Mouse (Mus musculus) liver, embryonic 13.5 days (tissue): Measurements from ENCODE around the gene Ovch2. TPM values are rescaled to one million over a fixed set of nuclear protein-coding genes. Genes with fewer than 3 reads are reported as not detected.

Source experiments
- ATAC-seq: fragments of 200-750 bp; cut with Nextera tagmentation; 2 replicates; pipeline ENCODE4 v1.8.0; 2017; ENCODE audit warnings: low read depth, mild to moderate bottlenecking, moderate number of reproducible peaks, moderate library complexity
- DNase-seq: peaks from one replicate; pipeline ENCODE4 v3.0.0; 2022
- H3K27ac ChIP-seq: fragments of 300-500 bp; sonication (generic); 2 replicates; pipeline ENCODE4 v1.5.1; 2015; ENCODE audit warnings: moderate library complexity, mild to moderate bottlenecking, inconsistent platforms
- H3K27me3 ChIP-seq: fragments of 300-500 bp; sonication (generic); 2 replicates; pipeline ENCODE4 v1.6.1; 2015; ENCODE audit warnings: mild to moderate bottlenecking, inconsistent platforms
- H3K36me3 ChIP-seq: fragments of 300-500 bp; sonication (generic); 2 replicates; pipeline ENCODE4 v1.6.1; 2015; ENCODE audit warnings: mild to moderate bottlenecking, inconsistent platforms
- H3K4me1 ChIP-seq: fragments of 300-500 bp; sonication (generic); replicated peaks from 2 replicates; pipeline ENCODE4 v1.6.1; 2015; ENCODE audit warnings: inconsistent platforms
- H3K4me2 ChIP-seq: fragments of 300-500 bp; sonication (generic); 2 replicates; pipeline ENCODE4 v1.6.1; 2015; ENCODE audit warnings: inconsistent platforms, mild to moderate bottlenecking, moderate library complexity
- H3K4me3 ChIP-seq: fragments of 300-500 bp; sonication (generic); replicated peaks from 2 replicates; pipeline ENCODE4 v1.5.1; 2015; ENCODE audit warnings: mild to moderate bottlenecking, inconsistent platforms
- H3K9ac ChIP-seq: fragments of 300-500 bp; sonication (generic); 2 replicates; pipeline ENCODE4 v1.6.1; 2015; ENCODE audit warnings: mild to moderate bottlenecking, inconsistent platforms
- H3K9me3 ChIP-seq: fragments of 300-500 bp; sonication (generic); replicated peaks from 2 replicates; pipeline ENCODE4 v1.6.1; 2016; ENCODE audit warnings: inconsistent platforms
- WGBS: fragments of 180-500 bp; shearing (Covaris S2); methylation state at CpG from one replicate; pipeline ENCODE4 v1.1.7; 2015; ENCODE audit not compliant: insufficient replicate concordance; 5-methylcytosine and 5-hydroxymethylcytosine counted together
- polyA plus RNA-seq: library from polyadenylated mRNA; unstranded; fragments of >200 nt; fragmentation: Nextera tagmentation; extraction: Ambion mirVana; gene quantifications from 2 replicates; pipeline ENCODE4 v1.2.1, GENCODE M21; 2015

Gene Ovch2
- polyA plus RNA-seq, 1 experiment from 2014 or later, result not detected

GRCm38 (mm10) chr7:107744454-107744853 lies 56.6 kb downstream of the Ovch2 start:
- 0 out of 2 replicates have a peak, but pooled peaks cover 6% of the 10 kb centered on the region for H3K36me3 ChIP-seq
- DNase-seq (no peak), ATAC-seq (no peak)
- H3K4me2 ChIP-seq, result no peak overlapping the region
- no peak overlapping the region for H3K27ac ChIP-seq
- WGBS, result 82% methylated on average over 4 of the region's 4 CpGs
- H3K27me3 ChIP-seq, result no peaks in the 10 kb centered on the region
- no peaks in the 10 kb centered on the region for H3K4me1 ChIP-seq
- no peak overlapping the region for H3K4me3 ChIP-seq
- H3K9ac ChIP-seq, result no peak overlapping the region
- no peaks in the 10 kb centered on the region for H3K9me3 ChIP-seq

DNA sequence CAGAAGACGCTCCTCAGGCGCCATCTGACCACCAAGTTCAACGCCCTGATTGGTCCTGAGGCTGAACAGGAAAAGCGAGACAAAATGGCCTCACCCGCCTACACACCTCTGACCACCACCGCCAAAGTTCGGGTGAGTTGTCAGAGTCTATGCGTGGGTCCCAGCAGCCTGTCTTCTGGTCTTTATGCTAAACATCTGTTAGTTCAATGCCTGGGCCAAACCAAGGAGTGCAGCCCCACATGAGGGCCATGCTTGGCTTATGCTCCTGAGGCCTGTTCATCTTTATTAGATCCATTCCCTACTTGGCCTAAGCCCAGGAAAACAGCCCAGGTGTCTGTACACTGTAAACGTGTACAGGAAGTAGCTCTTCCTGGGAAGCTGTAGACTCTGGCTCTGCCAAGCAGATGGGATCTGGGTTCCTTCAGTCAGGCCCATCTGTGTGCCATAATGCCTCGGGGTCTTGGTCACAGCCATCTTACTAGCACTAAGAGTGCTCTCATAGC lies 58.0 kb downstream of the Ovch2 start:
- Histone ChIP-seq H3K27me3 (no peaks in the 10 kb centered on the region), H3K27ac (no peak overlapping the region), H3K4me2 (no peak overlapping the region), H3K4me3 (no peak overlapping the region), H3K36me3 (0 out of 2 replicates have a peak, but pooled peaks cover 6% of the 10 kb centered on the region), H3K4me1 (no peaks in the 10 kb centered on the region), H3K9ac (no peak overlapping the region), H3K9me3 (no peaks in the 10 kb centered on the region)
- ATAC-seq, result no peak
- DNase-seq, result no peak
- WGBS, result 72% methylated on average over 10 of the region's 10 CpGs

DNA sequence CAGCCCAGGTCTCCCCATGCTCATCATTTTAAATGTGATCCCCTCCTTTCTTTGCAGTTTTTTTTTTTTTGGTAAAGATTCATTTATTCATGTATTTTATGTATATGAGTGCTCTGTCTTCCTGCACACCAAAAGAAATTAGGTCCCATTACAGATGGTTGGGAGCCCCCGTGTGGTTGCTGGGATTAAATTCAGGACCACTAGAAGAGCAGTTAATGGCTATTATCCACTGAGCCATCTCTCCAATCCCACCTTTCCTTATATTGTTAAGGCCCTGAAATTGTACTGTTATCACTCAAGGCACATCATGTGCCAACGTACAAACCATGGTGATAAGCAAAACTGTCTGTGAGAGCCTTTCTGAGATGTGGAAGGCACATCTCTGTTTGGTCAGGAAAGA lies 62.3 kb downstream of the Ovch2 start:
- ATAC-seq (no peak), DNase-seq (no peak)
- Histone ChIP-seq H3K9me3 (no peaks in the 10 kb centered on the region), H3K27me3 (no peaks in the 10 kb centered on the region), H3K27ac (no peak overlapping the region), H3K36me3 (0 out of 2 replicates have a peak, but pooled peaks cover 6% of the 10 kb centered on the region), H3K9ac (no peak overlapping the region), H3K4me3 (no peak overlapping the region), H3K4me2 (no peak overlapping the region), H3K4me1 (no peaks in the 10 kb centered on the region)
- 27% methylated on average over 2 of the region's 2 CpGs for WGBS

- Histone ChIP-seq H3K27ac (no peak overlapping the region), H3K4me2 (no peak overlapping the region), H3K4me3 (no peak overlapping the region), H3K27me3 (no peaks in the 10 kb centered on the region), H3K36me3 (peaks cover 7% of the 10 kb centered on the region; the same call in 1 of the 2 replicates), H3K9me3 (no peaks in the 10 kb centered on the region), H3K4me1 (no peaks in the 10 kb centered on the region), H3K9ac (no peak overlapping the region)
- DNase-seq (no peak), ATAC-seq (no peak)
- 51% methylated on average over 2 of the region's 2 CpGs for WGBS
These were observed 67.8 kb downstream of the Ovch2 start for GRCm38 (mm10) chr7:107733162-107733561.

Other genes with a start within 250 kb of the Ovch2 start
- gene Olfml1, start 233.8 kb downstream of the Ovch2 start, polyA plus RNA-seq, result 1.7 and 2.0 TPM in 2 replicates
- gene Ppfibp2, start 206.0 kb downstream of the Ovch2 start, polyA plus RNA-seq, result 3.0 and 3.5 TPM in 2 replicates
- not detected in 2 replicates for gene 5330417H12Rik, start 176.0 kb downstream of the Ovch2 start, polyA plus RNA-seq
- gene Cyb5r2, start 43.2 kb downstream of the Ovch2 start, polyA plus RNA-seq, result 0.03 and 0.09 TPM in 2 replicates
- gene Olfr467, start 11.1 kb upstream of the Ovch2 start, polyA plus RNA-seq, result not detected in 2 replicates
- not detected in 2 replicates for gene Olfr469, start 24.3 kb upstream of the Ovch2 start, polyA plus RNA-seq
- gene Olfr470, start 46.3 kb upstream of the Ovch2 start, polyA plus RNA-seq, result not detected in 2 replicates
- gene Olfr472, start 96.7 kb upstream of the Ovch2 start, polyA plus RNA-seq, result not detected in 2 replicates
- gene Olfr473, start 129.2 kb upstream of the Ovch2 start, polyA plus RNA-seq, result not detected in 2 replicates
- gene Olfr474, start 153.4 kb upstream of the Ovch2 start, polyA plus RNA-seq, result not detected in 2 replicates
- gene Olfr476, start 163.6 kb upstream of the Ovch2 start, polyA plus RNA-seq, result not detected in 2 replicates
- gene Olfr477, start 185.5 kb upstream of the Ovch2 start, polyA plus RNA-seq, result not detected in 2 replicates
- gene Olfr478, start 232.8 kb upstream of the Ovch2 start, polyA plus RNA-seq, result not detected in 2 replicates
- not detected in 2 replicates for gene Olfr479, start 249.5 kb upstream of the Ovch2 start, polyA plus RNA-seq